Mouse (Mus musculus): ENCODE results near the gene Pla2g10. TPM values are rescaled to one million over a fixed set of nuclear protein-coding genes. Genes with fewer than 3 reads are reported as not detected.
A peak's percentile ranks its signal among the peaks of the same experiment; 100 is the strongest.
"Not testable (repeated sequence)": the region's sequence is repeated elsewhere in the genome, so short reads cannot be mapped to it uniquely, and the experiment has no call there.

Gene Pla2g10
- polyA plus RNA-seq, 2 experiments = 0.19 TPM; not detected in 1

GRCm38 (mm10) chr16:13747708-13748107 lies 16.9 kb upstream of the Pla2g10 start:
- no peak overlapping the region for H3K4me3 ChIP-seq (replicated peaks; ENCODE audit: low read length)
- 91% methylated on average over 8 of the region's 8 CpGs for WGBS
- H3K36me3 ChIP-seq (ENCODE audit: control insufficient read depth, insufficient read depth, low read length) = no peaks in the 10 kb centered on the region
- ATAC-seq (ENCODE audit: low FRiP score, low read depth) (no peak), DNase-seq (ENCODE audit: low spot score) (no peak)
- no peak overlapping the region for H3K4me2 ChIP-seq (replicated peaks; ENCODE audit: low read depth, low read length, severe bottlenecking)
- no peaks in the 10 kb centered on the region for H3K9me3 ChIP-seq (ENCODE audit: control insufficient read depth, low read length)
- no peaks in the 10 kb centered on the region for H3K4me1 ChIP-seq (ENCODE audit: control insufficient read depth, insufficient read depth, low read length)
- H3K9ac ChIP-seq (ENCODE audit: low read depth, low read length, severe bottlenecking) = no peak overlapping the region
- no peak overlapping the region for H3K27ac ChIP-seq (replicated peaks; ENCODE audit: low read depth, low read length)
- H3K27me3 ChIP-seq (ENCODE audit: control insufficient read depth, insufficient read depth, low read length) = no peaks in the 10 kb centered on the region
- TF ChIP-seq POLR2A (IDR thresholded peaks at IDR 0.05; ENCODE audit: borderline replicate concordance, extremely low read depth, insufficient read depth, insufficient read length) = no peak

DNA sequence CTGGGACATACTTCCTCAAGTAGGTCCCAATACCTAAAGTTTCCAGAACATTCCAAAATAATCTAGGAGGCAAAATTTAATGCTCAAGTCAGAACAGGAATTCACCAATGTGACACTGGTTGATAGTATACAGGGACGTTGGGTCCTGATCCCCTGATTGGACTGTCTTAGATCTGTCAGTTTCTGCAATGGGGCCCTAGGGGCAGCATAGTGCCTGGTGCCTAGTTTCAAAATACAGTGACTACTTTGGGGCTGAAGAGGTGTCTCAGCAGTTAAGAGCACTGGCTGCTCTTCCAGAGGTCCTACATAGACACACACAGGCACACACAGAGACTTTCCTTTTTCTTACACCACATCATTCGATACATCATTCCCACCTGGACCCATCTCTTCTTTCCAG lies 10.1 kb upstream of the Pla2g10 start:
- 63% methylated on average over 2 of the region's 2 CpGs for WGBS
- no peaks in the 10 kb centered on the region for H3K4me1 ChIP-seq (ENCODE audit: control insufficient read depth, insufficient read depth, low read length)
- H3K9ac ChIP-seq (ENCODE audit: low read depth, low read length, severe bottlenecking) = no peak overlapping the region
- no peak for ATAC-seq (ENCODE audit: low FRiP score, low read depth)
- no peak for DNase-seq (ENCODE audit: low spot score)
- H3K4me3 ChIP-seq (replicated peaks; ENCODE audit: low read length) = no peak overlapping the region
- no peaks in the 10 kb centered on the region for H3K27me3 ChIP-seq (ENCODE audit: control insufficient read depth, insufficient read depth, low read length)
- H3K27ac ChIP-seq (replicated peaks; ENCODE audit: low read depth, low read length) = no peak overlapping the region
- TF ChIP-seq POLR2A (IDR thresholded peaks at IDR 0.05; ENCODE audit: borderline replicate concordance, extremely low read depth, insufficient read depth, insufficient read length) = no peak
- H3K4me2 ChIP-seq (replicated peaks; ENCODE audit: low read depth, low read length, severe bottlenecking) = no peak overlapping the region
- no peaks in the 10 kb centered on the region for H3K9me3 ChIP-seq (ENCODE audit: control insufficient read depth, low read length)
- no peaks in the 10 kb centered on the region for H3K36me3 ChIP-seq (ENCODE audit: control insufficient read depth, insufficient read depth, low read length)

GRCm38 (mm10) chr16:13739044-13739443 lies 8.3 kb upstream of the Pla2g10 start:
- not testable (repeated sequence) for H3K27me3 ChIP-seq (ENCODE audit: control insufficient read depth, insufficient read depth, low read length); H3K36me3 ChIP-seq (ENCODE audit: control insufficient read depth, insufficient read depth, low read length); H3K9me3 ChIP-seq (ENCODE audit: control insufficient read depth, low read length); H3K4me2 ChIP-seq (replicated peaks; ENCODE audit: low read depth, low read length, severe bottlenecking); H3K4me1 ChIP-seq (ENCODE audit: control insufficient read depth, insufficient read depth, low read length); H3K4me3 ChIP-seq (replicated peaks; ENCODE audit: low read length); DNase-seq (ENCODE audit: low spot score); H3K27ac ChIP-seq (replicated peaks; ENCODE audit: low read depth, low read length); H3K9ac ChIP-seq (ENCODE audit: low read depth, low read length, severe bottlenecking); ATAC-seq (ENCODE audit: low FRiP score, low read depth)
- WGBS = 67% methylated on average over 4 of the region's 4 CpGs

- Histone ChIP-seq H3K4me2 (replicated peaks; ENCODE audit: low read depth, low read length, severe bottlenecking) (no peak overlapping the region), H3K27ac (replicated peaks; ENCODE audit: low read depth, low read length) (no peak overlapping the region), H3K4me3 (replicated peaks; ENCODE audit: low read length) (no peak overlapping the region), H3K4me1 (ENCODE audit: control insufficient read depth, insufficient read depth, low read length) (no peaks in the 10 kb centered on the region), H3K9ac (ENCODE audit: low read depth, low read length, severe bottlenecking) (no peak overlapping the region), H3K27me3 (ENCODE audit: control insufficient read depth, insufficient read depth, low read length) (no peaks in the 10 kb centered on the region), H3K36me3 (ENCODE audit: control insufficient read depth, insufficient read depth, low read length) (no peaks in the 10 kb centered on the region), H3K9me3 (ENCODE audit: control insufficient read depth, low read length) (no peaks in the 10 kb centered on the region)
- ATAC-seq (ENCODE audit: low FRiP score, low read depth) (no peak), DNase-seq (ENCODE audit: low spot score) (no peak)
- no peak for TF ChIP-seq POLR2A (IDR thresholded peaks at IDR 0.05; ENCODE audit: borderline replicate concordance, extremely low read depth, insufficient read depth, insufficient read length)
- WGBS = 44% methylated on average over 8 of the region's 8 CpGs
Observed at GRCm38 (mm10) chr16:13735977-13736376, 5.2 kb upstream of the Pla2g10 start.

- Histone ChIP-seq H3K36me3 (ENCODE audit: control insufficient read depth, insufficient read depth, low read length) (no peaks in the 10 kb centered on the region), H3K4me3 (replicated peaks; ENCODE audit: low read length) (no peak overlapping the region), H3K27ac (replicated peaks; ENCODE audit: low read depth, low read length) (no peak overlapping the region), H3K9ac (ENCODE audit: low read depth, low read length, severe bottlenecking) (no peak overlapping the region), H3K4me1 (ENCODE audit: control insufficient read depth, insufficient read depth, low read length) (no peaks in the 10 kb centered on the region), H3K9me3 (ENCODE audit: control insufficient read depth, low read length) (no peaks in the 10 kb centered on the region), H3K27me3 (ENCODE audit: control insufficient read depth, insufficient read depth, low read length) (no peaks in the 10 kb centered on the region), H3K4me2 (replicated peaks; ENCODE audit: low read depth, low read length, severe bottlenecking) (no peak overlapping the region)
- TF ChIP-seq POLR2A (IDR thresholded peaks at IDR 0.05; ENCODE audit: borderline replicate concordance, extremely low read depth, insufficient read depth, insufficient read length) = no peak
- DNase-seq (ENCODE audit: low spot score) = peak; percentile 77
- ATAC-seq (ENCODE audit: low FRiP score, low read depth) = no peak
- 26% methylated on average over 9 of the region's 9 CpGs for WGBS
Observed at GRCm38 (mm10) chr16:13733518-13734137, 2.8 kb upstream of the Pla2g10 start.

GRCm38 (mm10) chr16:13732786-13733185 lies 2.0 kb upstream of the Pla2g10 start:
- Histone ChIP-seq H3K4me1 (ENCODE audit: control insufficient read depth, insufficient read depth, low read length) (no peaks in the 10 kb centered on the region), H3K36me3 (ENCODE audit: control insufficient read depth, insufficient read depth, low read length) (no peaks in the 10 kb centered on the region), H3K9me3 (ENCODE audit: control insufficient read depth, low read length) (no peaks in the 10 kb centered on the region), H3K27me3 (ENCODE audit: control insufficient read depth, insufficient read depth, low read length) (no peaks in the 10 kb centered on the region), H3K4me3 (replicated peaks; ENCODE audit: low read length) (no peak overlapping the region), H3K27ac (replicated peaks; ENCODE audit: low read depth, low read length) (no peak overlapping the region), H3K9ac (ENCODE audit: low read depth, low read length, severe bottlenecking) (no peak overlapping the region), H3K4me2 (replicated peaks; ENCODE audit: low read depth, low read length, severe bottlenecking) (no peak overlapping the region)
- DNase-seq (ENCODE audit: low spot score) = no peak
- 63% methylated on average over 3 of the region's 3 CpGs for WGBS
- no peak for TF ChIP-seq POLR2A (IDR thresholded peaks at IDR 0.05; ENCODE audit: borderline replicate concordance, extremely low read depth, insufficient read depth, insufficient read length)
- no peak for ATAC-seq (ENCODE audit: low FRiP score, low read depth)

All from limb, embryonic 14.5 days (tissue).